Mouse (Mus musculus) CH12.LX (cell line): ENCODE measurements at regions not wholly inside any gene's neighbourhood (a gene's known extent, or its start where the extent isn't known, plus 50 kb on each side); places are given as distances from the start of the nearest gene placed in this dataset.

Source experiments
- DNase-seq: peaks from one replicate; pipeline ENCODE4 v3.0.0-alpha.2; 2013; ENCODE audit errors: extremely low read depth
- H3K27ac ChIP-seq: 2 replicates; pipeline ENCODE4 v1.5.1; 2012; ENCODE audit warnings: low read depth, mild to moderate bottlenecking, control low read depth, moderate library complexity; ENCODE audit not compliant: insufficient read depth
- H3K27me3 ChIP-seq: replicated peaks from 2 replicates; pipeline ENCODE3; 2012; ENCODE audit warnings: inconsistent platforms
- H3K36me3 ChIP-seq, 2 experiments: replicated peaks in 1 of 2; 2 replicates each; pipeline versions ENCODE3 to v1.6.1; 2012; ENCODE audit warnings: inconsistent platforms in 1 of 2, low read length in 1 of 2, mild to moderate bottlenecking in 1 of 2, mixed read lengths in 1 of 2, moderate library complexity in 1 of 2; ENCODE audit not compliant: control insufficient read depth in 1 of 2, insufficient read depth in 1 of 2
- H3K4me1 ChIP-seq, 2 experiments: 2 replicates each; pipeline ENCODE4 v1.6.1; 2012; ENCODE audit warnings: inconsistent platforms in 1 of 2, moderate library complexity in 1 of 2; ENCODE audit not compliant: insufficient read depth in 2 of 2, control insufficient read depth in 1 of 2
- H3K4me2 ChIP-seq: 2 replicates; pipeline ENCODE4 v1.6.1; 2012; ENCODE audit warnings: low read depth, mild to moderate bottlenecking, control low read depth; ENCODE audit not compliant: poor library complexity, insufficient read depth, severe bottlenecking
- H3K4me3 ChIP-seq, 3 experiments: fragments of 150-350 bp in 1 of 3; sonication (generic) in 1 of 3; replicated peaks in 1 of 3; 2 replicates each; pipeline versions ENCODE3 to v1.5.1; 2011 to 2012; ENCODE audit warnings: low read depth in 2 of 3, low read length in 2 of 3, mild to moderate bottlenecking in 2 of 3, moderate library complexity in 2 of 3, control low read depth in 1 of 3, improper control_type of control experiment in 1 of 3, inconsistent platforms in 1 of 3, mixed read lengths in 1 of 3; ENCODE audit not compliant: poor library complexity in 1 of 3
- H3K79me2 ChIP-seq: replicated peaks from 2 replicates; pipeline ENCODE4 v1.6.1; 2012; ENCODE audit warnings: mild to moderate bottlenecking, moderate library complexity; ENCODE audit not compliant: control insufficient read depth, poor library complexity, insufficient read depth, severe bottlenecking; ENCODE audit errors: extremely low read depth
- H3K9ac ChIP-seq: 2 replicates; pipeline ENCODE4 v1.6.1; 2012; ENCODE audit warnings: low read depth, mild to moderate bottlenecking, control low read depth, moderate library complexity; ENCODE audit not compliant: insufficient read depth
- H3K9me3 ChIP-seq: replicated peaks from 2 replicates; pipeline ENCODE3; 2012; ENCODE audit warnings: low read length, inconsistent platforms, mixed read lengths
- CTCF ChIP-seq, 2 experiments: IDR thresholded peaks in 1 of 2; conservative IDR thresholded peaks in 1 of 2; 2 replicates each; pipeline ENCODE4 v1.5.1; 2011 to 2012; ENCODE audit warnings: low read depth in 2 of 2, low read length in 2 of 2, improper control_type of control experiment in 1 of 2, inconsistent platforms in 1 of 2, mild to moderate bottlenecking in 1 of 2, moderate library complexity in 1 of 2
- ELF1 ChIP-seq: IDR thresholded peaks from 2 replicates; pipeline ENCODE4 v1.6.1; 2014; ENCODE audit warnings: low read depth, mild to moderate bottlenecking, inconsistent platforms, low read length, improper control_type of control experiment
- EP300 ChIP-seq: IDR thresholded peaks from 2 replicates; pipeline ENCODE4 v1.6.1; 2011; ENCODE audit warnings: low read length, improper control_type of control experiment
- IRF4 ChIP-seq: IDR thresholded peaks from 2 replicates; pipeline ENCODE4 v1.6.1; 2014; ENCODE audit warnings: low read depth, mild to moderate bottlenecking, inconsistent platforms, low read length, improper control_type of control experiment
- JUN ChIP-seq: IDR thresholded peaks from 2 replicates; pipeline ENCODE4 v1.6.1; 2011; ENCODE audit warnings: low read depth, mild to moderate bottlenecking, low read length, improper control_type of control experiment, moderate library complexity; ENCODE audit not compliant: insufficient read depth
- JUND ChIP-seq: conservative IDR thresholded peaks from 2 replicates; pipeline ENCODE4 v1.6.1; 2011; ENCODE audit warnings: low read depth, low read length, improper control_type of control experiment
- MAFK ChIP-seq: IDR thresholded peaks from 2 replicates; pipeline ENCODE4 v1.6.1; 2011; ENCODE audit warnings: low read length, improper control_type of control experiment; ENCODE audit not compliant: insufficient replicate concordance
- MAZ ChIP-seq: IDR thresholded peaks from 2 replicates; pipeline ENCODE4 v1.6.1; 2012; ENCODE audit warnings: low read depth, mild to moderate bottlenecking, inconsistent platforms, low read length, improper control_type of control experiment, moderate library complexity
- PAX5 ChIP-seq: IDR thresholded peaks from 2 replicates; pipeline ENCODE4 v1.6.1; 2012; ENCODE audit warnings: low read length, inconsistent platforms, mixed read lengths
- POLR2AphosphoS2 ChIP-seq: IDR thresholded peaks from 2 replicates; pipeline ENCODE4 v1.6.1; 2011; ENCODE audit warnings: low read depth, low read length, improper control_type of control experiment
- RAD21 ChIP-seq: IDR thresholded peaks from 2 replicates; pipeline ENCODE4 v1.6.1; 2011; ENCODE audit warnings: low read depth, mild to moderate bottlenecking, low read length, improper control_type of control experiment, moderate library complexity
- TCF12 ChIP-seq: IDR thresholded peaks from 2 replicates; pipeline ENCODE4 v1.6.1; 2014; ENCODE audit warnings: low read depth, mild to moderate bottlenecking, inconsistent platforms, low read length, improper control_type of control experiment
- USF1 ChIP-seq: IDR thresholded peaks from 2 replicates; pipeline ENCODE4 v1.6.1; 2014; ENCODE audit warnings: low read depth, mild to moderate bottlenecking, inconsistent platforms, low read length, improper control_type of control experiment
- USF2 ChIP-seq: conservative IDR thresholded peaks from 2 replicates; pipeline ENCODE4 v1.6.1; 2011; ENCODE audit warnings: low read depth, low read length, improper control_type of control experiment
- ZC3H11A ChIP-seq: IDR thresholded peaks from 2 replicates; pipeline ENCODE4 v1.6.1; 2012; ENCODE audit warnings: low read depth, mild to moderate bottlenecking, inconsistent platforms, low read length, improper control_type of control experiment
- ZNF384 ChIP-seq: IDR thresholded peaks from 2 replicates; pipeline ENCODE4 v1.6.1; 2012; ENCODE audit warnings: low read depth, low read length, improper control_type of control experiment, inconsistent platforms
- dilution Hi-C: fragments of 300-500 bp; cut with MboI; formaldehyde crosslinking; loops from 2 replicates; pipeline ENCODE4 v1.14.3; 2020; ENCODE audit warnings: low sequenced_read_pairs; ENCODE audit not compliant: extremely low pct_unique_long_range_greater_than_20kb, extremely low pct_ligation_motif_present
- in situ Hi-C: fragments of 300-500 bp; cut with MboI; formaldehyde crosslinking; loops from 3 replicates; pipeline ENCODE4 v1.14.3; 2019; ENCODE audit warnings: low sequenced_read_pairs, low pct_ligation_motif_present, low pct_unique_long_range_greater_than_20kb, mixed read lengths

DNA sequence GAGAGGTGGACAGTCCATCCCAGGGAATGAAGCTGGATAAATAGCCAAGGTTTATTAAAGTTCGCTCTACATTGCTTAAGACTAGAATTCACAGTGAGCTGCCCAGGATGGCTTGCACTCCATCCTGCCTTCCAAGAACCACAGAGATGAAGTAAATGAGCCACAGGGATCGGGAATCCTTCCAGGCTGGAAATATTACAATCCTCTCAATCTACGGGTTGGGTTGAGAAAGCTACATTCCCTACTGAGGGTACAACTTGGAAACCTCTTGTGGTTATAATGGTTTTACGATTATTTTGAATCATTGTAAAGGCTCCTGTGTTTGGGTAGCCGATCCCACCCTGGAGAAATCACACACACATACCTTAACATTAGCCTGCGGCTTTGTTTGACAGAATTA is 539.9 kb upstream of the Clint1 start:
- Histone ChIP-seq H3K9ac (no peak overlapping the region), H3K4me1 (no peaks in the 10 kb centered on the region), H3K4me2 (no peak overlapping the region), H3K36me3 (no peaks in the 10 kb centered on the region), H3K9me3 (no peaks in the 10 kb centered on the region), H3K27ac (no peak overlapping the region), H3K27me3 (no peaks in the 10 kb centered on the region), H3K4me3 (no peak overlapping the region), H3K79me2 (no peaks in the 10 kb centered on the region)
- TF ChIP-seq USF2: no peak
- TF ChIP-seq POLR2AphosphoS2: no peak
- TF ChIP-seq TCF12: no peak
- TF ChIP-seq RAD21: no peak
- no peak for TF ChIP-seq CTCF (conservative IDR thresholded peaks at IDR 0.05 in 1 of 2, IDR thresholded peaks at IDR 0.05 in 1 of 2; ENCODE audit: low read depth in 2 of 2, low read length in 2 of 2)
- no peak for TF ChIP-seq ZNF384
- in situ Hi-C loops (no loop called here), dilution Hi-C loops (no loop called here)
- no peak for DNase-seq

DNA sequence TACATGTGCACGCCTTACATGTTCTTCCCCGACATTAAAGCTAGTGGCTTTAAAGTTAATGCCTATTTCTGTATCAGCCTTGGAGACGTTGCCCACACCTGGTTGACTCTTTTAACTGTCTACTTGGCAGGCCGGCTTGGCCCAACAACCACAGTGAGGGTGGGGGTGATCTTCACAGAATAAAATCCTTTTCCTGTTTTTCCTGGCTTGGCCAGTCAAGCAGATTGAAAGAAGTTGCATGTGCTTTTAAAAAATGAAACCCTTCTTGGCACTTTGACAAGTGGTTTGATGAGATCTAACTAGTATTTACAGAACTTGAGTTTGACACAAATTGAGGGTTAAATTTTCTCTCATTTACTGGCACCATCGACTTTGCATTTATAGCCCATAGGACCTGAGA is 528.1 kb upstream of the Clint1 start:
- Histone ChIP-seq H3K4me3 (no peak overlapping the region), H3K4me1 (0 out of 4 replicates have a peak, but pooled peaks cover 0 to 3% of the 10 kb centered on the region in 2 experiments), H3K27me3 (no peaks in the 10 kb centered on the region), H3K79me2 (no peaks in the 10 kb centered on the region), H3K36me3 (no peaks in the 10 kb centered on the region), H3K9me3 (no peaks in the 10 kb centered on the region), H3K9ac (no peak overlapping the region), H3K27ac (no peak overlapping the region), H3K4me2 (no peak overlapping the region)
- dilution Hi-C loops (no loop called here), in situ Hi-C loops (no loop called here)
- no peak for DNase-seq
- TF ChIP-seq ELF1 (no peak), PAX5 (no peak), JUN (no peak), EP300 (no peak), MAZ (no peak), IRF4 (no peak), ZC3H11A (no peak), JUND (no peak), CTCF (conservative IDR thresholded peaks at IDR 0.05 in 1 of 2, IDR thresholded peaks at IDR 0.05 in 1 of 2; ENCODE audit: low read depth in 2 of 2, low read length in 2 of 2) (no peak)

DNA sequence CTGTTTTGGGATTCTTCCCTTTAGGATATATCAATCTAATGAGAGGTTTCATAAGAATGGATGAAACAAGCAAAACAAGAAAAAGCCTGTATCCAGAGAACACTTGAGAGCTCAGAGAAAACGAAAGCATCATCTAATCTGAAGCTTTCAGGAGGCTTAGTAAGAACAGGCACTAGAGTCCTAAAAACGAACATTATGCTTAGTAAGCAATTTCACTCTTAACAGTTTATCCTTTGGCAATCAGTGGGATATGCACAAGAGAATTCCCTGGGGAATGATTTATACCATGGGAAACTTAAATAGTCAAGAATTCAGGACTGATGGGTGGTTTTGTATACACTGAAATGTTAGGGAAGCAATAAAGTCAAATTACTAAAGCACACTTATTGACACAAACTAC is 521.5 kb upstream of the Clint1 start:
- Histone ChIP-seq H3K27me3 (no peaks in the 10 kb centered on the region), H3K79me2 (no peaks in the 10 kb centered on the region), H3K36me3 (no peaks in the 10 kb centered on the region), H3K9ac (no peak overlapping the region), H3K27ac (no peak overlapping the region), H3K4me1 (no peaks in the 10 kb centered on the region), H3K9me3 (no peaks in the 10 kb centered on the region), H3K4me2 (peak overlapping the region; percentile 8; the same call in 1 of the 2 replicates), H3K4me3 (no peak overlapping the region)
- DNase-seq: no peak
- in situ Hi-C loops: no loop called here
- dilution Hi-C loops: no loop called here
- peak; percentile 97 for TF ChIP-seq MAFK
- no peak for TF ChIP-seq USF1
